Mouse (Mus musculus) right cerebral cortex, postnatal 10 days (tissue): Measurements from ENCODE around the gene Ikzf3.

Source experiments
- DNase-seq, 2 experiments: peaks; one replicate each; pipeline ENCODE4 v3.0.0; 2021; ENCODE audit warnings: low spot score in 2 of 2

Gene Ikzf3

DNA sequence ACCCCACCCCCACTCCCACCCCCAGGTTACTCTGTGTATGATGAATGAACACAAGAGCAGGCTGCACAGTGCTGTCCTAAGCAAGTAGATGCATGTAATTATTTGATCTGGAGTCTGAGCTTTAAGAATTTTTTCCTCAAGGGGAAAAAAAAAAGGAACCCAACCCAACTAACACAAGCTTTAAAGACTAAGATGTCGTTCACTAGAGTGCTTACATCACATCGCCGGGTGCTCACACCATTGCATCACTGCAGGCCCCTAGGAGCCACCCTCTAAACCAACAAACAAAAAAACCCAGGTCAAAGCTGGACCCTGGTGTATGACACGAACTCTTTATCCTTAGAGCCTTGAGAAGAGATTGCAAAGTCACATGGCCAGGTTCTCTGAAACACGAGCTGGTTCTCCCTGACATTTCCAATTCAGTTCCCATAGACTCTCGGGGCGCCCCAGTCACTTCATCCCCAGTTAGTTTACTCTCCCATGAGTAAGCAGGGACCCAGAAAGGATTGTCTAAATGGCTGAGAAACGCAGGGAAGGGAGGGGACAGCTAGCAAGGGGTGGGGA, 71.8 kb downstream of the Ikzf3 start:
- no peak for DNase-seq

DNA sequence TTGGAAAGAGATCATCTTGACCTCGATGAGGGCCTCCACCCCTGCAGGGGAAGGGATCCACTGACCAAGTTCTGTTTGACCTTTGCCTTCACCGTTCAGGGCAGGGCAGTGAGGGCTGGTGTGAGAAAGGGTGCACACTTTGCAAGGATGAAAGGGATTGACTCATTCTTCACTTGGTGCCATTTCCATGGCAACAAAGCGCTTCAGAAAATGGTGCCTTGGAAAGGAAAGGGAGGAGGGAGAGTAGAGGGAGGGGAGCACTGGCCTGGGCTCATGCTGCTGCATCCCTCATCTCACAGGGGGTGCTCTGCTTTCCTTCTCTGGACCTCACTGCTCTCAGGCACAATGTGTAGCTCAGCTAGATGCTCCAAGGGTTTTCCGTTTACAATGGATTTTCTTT, 73.1 kb downstream of the Ikzf3 start:
- DNase-seq = no peak

DNA sequence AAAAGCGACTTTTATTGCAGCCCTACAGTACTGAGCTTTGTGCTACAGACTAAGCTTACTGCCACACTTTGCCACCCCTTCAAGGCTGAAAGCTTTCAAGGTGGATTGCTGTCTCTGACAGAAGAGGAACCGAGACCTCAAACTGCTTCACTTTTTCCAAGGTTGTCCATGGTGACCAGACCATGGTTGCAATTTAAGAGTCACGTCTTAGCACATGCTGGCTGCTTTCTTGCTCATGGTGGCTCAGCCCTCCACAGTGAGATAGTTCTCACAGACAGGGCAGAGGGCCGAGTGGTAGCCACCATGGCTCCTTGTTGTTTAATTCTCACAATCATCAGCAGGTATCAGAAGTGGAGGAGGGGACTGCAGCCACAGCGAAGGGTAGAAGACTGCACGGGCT, 75.0 kb downstream of the Ikzf3 start:
- DNase-seq = no peak

DNA sequence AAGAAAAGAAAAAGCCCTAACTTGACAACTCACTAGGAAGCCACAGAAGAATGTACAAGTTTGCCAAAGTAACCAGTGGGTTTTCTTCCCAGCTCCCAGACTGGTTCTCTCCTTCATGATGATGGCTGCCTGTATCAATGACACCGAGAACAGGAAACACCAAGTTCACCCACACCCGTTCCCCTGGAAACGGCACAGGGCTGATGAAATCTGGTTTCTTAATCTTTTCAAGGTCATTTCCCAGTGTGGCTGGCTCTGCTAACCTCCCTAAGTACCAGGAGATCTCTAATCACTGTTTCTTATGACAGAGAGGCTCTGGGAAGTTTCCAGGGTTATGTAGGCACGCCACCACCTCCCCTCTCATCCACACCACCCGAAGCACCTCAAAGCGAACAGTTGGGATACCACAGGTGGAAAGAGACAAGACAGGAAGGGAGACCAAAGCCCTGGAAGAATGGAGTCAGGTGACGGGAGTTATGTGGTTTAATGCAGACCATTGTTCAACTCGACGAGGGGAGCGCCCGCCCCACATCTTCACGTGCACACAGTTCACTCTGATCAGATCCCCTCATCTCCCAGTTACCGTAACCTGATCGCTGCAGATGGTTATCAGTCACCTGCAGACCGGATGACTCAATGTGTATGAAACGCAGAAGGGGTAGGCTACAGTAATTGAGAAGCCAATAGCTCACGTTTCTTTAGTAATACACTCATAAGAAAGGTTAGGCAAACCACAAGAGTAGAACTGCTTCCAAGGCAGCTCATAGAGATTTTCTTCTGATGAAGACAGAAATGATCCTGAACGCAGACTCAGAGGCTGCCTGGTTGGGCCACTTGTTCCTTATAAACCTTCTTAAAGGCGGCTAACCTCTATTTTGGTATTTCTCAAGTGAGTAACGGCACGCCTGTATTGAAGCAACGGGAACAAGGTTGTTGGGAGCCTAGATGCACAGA, 75.8 kb downstream of the Ikzf3 start:
- DNase-seq = no peak

DNA sequence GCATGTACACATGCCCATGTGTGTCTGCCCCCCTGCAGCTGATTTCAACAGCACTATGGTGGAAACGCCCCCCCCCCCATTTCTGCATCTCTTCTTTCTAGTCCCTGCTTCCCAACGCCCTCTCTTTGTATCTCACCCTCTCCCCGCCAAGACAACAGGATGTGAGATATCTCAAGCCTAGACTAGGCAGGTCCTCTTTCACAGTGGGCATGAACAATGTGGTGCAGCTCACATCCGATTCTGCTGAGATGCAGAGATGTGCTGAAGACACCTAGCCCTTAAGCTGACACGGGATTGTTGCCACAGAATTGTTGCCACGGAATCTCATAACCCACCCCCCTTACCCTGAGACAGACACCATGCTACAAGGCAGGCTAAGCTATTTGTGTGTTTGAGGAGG, 81.3 kb downstream of the Ikzf3 start:
- DNase-seq = no peak

DNA sequence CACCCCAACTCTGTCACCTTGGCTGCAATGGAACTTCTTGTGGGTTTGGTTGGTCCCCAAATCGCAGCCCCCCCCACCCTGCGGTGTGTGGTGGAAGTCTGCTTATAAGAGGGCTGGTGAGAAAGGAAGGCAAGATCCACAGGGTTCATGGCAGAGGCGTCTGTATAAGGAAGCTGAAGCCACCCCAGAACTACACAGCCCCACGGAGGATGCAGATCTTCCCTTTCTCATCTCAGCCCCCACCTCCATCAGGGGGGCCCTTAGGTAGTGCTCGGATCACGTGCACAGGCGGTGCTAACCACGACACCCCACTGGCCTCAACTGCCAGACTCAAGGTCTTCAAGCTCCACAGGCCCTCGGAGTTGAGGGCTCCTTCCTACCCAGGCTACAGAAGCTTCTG, 81.9 kb downstream of the Ikzf3 start:
- no peak for DNase-seq

DNA sequence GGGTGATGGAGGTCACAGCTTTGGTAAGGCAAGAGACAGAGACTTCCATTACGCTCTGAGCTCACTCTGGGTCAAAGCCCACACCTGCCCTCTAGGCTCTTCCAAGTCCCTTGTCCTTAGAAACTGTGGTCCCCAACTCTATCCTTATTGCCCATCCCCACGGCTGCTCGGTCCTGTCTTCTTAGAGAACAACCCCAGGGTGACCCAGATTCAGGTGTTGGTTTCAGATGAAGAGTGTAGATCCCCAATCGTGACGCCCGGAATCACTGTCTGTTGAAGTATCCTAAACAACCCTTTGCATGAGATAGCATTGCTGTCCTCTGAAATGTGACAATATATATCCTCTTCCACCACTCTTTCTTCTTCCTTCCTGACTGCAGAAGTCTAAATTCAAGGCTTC, 83.6 kb downstream of the Ikzf3 start:
- no peak for DNase-seq

DNA sequence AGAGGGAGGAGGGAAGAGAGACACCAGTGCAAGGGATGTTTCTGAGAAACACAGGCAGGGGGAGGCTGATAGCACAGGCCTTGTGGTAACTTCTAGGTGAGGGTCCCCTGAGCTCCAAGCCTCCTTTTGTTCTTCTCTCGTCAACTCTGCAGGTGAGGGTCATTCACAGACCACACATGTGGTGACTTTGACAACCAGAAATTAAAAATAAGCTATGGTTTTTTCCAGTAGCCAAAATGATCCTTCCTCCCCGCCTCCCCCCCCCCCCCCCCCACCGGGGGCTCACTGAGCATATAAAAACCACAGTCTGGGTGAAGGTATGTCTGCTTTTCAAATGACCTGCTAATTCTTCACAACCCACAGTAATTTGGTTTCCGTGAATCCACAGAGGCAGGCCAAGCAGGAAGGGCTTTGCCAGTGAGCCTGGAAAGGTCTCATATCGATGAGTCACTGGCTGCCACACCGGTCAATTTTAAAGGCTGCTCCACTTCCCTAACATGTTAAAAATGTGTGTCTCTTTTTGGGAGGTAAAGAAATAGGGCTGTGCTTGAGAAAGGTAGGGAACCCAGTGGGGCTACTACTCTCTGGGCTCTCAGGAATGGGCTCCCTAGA, 84.6 kb downstream of the Ikzf3 start:
- no peak for DNase-seq

DNA sequence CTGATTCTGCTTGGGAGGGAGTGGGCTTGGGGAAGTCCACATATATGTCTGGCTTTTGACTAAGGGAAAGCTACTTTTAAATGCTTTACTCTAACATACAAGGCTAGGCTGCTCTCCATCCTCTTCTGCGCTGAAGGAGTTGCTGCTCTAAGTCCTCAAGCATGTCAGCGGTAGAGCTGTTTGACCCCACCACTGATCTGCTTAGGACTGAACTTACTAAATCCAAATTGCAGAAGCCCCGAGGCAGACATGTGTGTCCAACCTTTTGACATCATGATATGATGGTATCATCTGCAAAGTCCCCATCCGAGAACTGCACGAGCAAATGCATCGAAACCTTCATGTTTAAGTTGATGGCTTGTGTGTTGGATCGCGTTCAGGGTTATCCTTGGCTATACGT, 86.0 kb downstream of the Ikzf3 start:
- DNase-seq = no peak

DNA sequence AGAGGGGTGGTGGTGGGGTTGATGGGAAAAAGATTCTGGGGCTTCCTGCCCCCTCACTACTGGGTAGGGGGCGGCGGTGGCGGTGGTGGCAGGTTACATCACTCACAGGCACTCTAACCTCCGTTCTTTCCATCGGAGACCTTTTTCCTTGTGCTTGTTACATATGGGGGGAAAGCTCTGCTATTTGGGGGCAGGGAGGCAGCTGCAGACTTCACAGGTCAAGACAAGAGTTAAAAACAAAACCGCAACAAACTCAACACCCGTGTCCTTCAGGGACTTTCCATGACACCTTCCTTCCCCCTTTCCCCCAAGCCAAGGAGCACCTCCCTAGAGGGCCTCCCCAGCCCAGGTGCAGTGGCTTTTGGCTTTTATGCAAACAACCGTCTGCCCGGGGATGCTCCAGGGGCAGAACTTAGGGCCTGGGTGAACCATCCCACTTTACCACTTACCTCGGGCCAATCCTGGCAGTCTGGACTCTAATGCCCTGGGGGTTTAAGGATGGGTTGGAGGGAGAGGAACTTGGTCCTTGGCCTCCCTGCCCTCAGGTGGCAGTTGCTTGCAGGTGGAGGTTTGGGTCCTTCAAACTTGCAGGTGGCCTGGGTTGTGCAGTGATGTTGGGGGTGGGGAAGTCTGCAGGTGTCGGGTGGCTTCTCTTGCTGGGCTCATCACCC, 86.6 kb downstream of the Ikzf3 start:
- DNase-seq = no peak

DNA sequence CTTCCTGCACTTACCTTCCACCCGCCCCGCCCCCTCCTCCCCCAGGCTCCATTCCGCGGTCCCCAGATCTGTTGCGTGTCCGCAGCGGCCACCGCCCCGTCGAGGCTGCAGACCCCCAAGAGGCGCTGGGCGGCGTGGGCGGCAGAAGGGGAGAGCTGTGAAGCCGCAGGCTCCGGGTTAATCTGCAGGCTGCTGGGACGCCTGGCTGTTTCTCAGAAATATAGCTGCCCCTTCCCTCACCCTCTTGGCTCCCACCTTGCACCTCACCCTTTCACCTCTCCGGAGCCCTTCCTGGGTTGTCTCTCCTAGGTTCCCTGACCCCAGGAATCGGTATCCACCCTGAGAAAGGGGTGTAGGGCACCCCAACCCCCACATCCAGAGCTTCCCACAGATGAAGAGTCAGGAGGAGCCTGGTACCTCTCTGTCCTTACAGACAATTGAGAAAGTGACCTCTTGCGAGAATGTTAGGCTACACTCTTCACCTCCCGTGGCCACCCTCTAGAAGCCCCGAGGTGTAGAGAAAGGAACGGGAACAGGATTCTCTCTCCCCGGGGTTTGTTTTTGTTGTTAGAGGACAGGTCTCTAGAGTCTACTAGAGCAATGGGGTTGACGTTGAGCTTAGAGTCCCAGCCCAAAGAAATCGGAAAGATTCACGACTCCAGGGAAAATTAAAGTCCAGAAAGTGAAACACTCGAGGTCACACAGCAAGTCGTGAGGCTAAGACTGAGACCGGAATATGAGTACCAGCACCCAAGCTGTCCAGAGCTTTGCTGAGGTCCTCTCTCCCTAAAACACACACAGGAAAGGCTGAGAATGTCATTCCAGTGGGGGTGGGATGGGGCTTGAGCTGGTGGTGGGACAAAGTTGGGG, 87.5 kb downstream of the Ikzf3 start:
- no peak for DNase-seq

DNA sequence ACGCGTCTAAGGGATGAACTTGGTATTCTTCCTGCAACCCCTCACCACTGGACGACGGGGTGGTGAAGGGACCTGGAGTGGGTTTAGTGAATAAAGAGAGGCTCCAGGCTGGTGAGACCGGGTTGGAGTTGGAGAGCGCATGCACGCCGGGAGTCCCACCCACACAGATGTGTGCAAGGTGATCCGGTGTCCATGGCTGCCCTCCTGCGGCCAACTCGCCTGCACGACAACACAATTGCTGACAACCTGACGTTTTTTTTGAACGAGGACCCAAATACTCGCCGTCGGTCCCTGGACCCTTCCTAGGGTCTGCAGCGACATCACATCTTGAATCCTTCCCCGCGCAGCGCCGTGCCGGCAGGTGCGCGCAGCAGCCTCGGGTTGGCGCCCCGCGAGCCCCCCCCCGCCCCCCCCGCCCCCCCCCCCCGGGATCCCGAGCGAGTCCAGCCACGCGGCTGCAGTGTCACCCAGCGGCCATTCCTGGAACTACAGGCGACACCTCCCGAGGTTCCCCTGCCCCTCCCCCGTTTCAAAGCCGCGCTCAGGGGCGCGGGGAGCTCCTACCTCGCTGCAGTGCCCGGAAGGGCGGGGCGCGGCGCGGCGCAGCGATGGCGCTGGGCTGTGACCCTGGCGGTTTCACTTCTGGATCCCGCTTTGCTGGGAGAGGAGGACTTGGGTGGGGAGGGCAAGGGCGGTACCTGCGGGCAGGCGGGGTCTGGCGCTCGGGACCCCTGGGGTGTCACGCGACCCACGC, 88.3 kb downstream of the Ikzf3 start:
- DNase-seq = peak; percentile 85 to 90

DNA sequence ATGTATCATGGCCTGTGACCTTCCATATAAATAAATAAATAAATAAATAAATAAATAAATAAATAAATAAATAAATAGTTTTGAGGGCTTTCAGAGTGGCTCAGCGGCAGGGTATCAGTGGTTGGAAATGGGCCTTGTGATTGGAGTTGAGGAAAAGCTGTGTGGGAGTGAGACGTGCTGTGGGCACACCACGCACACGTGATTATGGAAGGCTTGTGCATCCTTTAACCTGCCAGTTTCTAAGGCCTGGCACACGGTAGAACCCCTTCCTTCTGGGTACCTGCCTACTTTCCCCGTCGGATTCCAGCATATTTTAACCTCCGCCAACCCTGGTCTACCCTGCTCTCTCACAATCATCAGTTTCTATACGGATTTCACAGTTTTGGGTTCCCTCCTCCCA, 88.9 kb downstream of the Ikzf3 start:
- DNase-seq = no peak

DNA sequence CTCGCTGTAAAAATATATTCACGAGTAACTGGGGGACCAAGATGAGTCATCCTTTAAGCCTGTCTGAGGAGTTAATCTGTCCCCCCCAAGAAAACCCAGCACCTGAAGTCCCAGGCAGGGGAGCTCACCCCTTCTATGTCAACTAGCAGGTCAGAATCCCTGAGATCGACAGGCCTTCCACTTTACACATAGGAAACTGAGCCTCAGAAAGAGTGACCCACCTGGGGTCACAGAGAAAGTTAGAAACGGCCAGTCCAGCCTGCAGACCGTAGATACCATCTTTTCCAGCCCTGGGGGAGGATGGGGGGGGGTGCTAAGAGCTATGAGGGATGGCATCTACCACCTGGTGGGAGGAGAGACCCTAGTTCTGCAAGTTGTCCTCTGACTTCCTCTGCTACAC, 89.3 kb downstream of the Ikzf3 start:
- no peak for DNase-seq

DNA sequence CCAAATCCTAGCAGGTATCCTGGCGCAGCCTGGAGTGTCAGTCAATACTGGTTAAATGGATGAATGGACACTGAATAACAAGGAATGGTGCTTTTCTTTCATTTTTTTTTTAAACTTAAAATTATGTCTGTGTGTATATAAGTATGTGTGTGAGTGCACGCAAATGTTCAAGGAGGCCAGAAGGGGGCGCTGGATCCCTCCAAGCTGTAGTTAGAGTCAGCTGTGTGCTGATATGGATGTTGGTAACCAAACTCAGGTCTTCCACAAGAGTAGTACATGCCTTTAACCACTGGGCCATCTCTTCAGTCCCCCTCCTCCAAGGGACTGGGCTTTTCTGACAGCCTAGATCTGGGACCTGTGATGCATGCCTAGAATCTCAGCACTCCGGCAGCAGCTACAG, 90.3 kb downstream of the Ikzf3 start:
- no peak for DNase-seq

DNA sequence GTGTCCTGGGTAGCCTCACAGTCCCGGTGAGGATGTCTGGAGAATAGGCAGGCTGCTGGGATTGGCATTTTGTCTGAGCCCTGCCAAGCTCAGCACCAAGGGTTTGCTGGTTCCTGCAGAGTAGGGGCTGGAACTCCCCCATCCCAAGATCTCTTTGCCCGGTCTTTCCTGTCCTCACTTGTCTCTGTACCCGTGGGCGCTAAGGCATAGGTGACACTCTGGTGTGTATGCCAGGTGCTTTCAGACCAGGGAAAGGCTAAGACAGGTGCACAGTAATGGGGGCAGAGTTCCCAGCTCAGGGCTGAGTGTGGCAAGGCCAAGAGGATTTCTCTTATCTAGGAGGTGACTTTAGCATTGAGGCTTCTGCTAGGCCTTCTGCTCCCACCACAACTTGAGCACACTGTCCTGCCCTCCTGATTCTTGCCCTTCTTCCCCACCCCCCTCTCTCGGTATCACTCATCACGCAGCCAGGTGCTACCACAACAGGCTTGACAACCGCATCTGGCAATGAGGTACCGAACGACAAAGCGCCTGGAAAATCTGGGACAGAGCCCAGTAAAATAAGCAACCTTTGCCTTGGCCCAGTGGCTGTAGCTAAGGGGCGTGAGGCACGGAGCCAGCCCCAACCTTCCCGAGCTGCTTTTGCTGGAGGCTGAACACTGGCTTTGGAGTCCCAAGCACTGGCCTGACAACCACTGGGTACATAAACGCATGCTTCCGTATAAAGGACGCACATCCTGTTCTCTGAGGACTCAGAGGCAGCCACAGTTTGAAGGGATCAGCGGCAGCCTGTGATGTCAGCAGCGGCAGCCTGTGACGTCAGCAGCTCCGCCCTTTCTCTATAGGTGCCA, 95.7 kb downstream of the Ikzf3 start:
- no peak for DNase-seq

DNA sequence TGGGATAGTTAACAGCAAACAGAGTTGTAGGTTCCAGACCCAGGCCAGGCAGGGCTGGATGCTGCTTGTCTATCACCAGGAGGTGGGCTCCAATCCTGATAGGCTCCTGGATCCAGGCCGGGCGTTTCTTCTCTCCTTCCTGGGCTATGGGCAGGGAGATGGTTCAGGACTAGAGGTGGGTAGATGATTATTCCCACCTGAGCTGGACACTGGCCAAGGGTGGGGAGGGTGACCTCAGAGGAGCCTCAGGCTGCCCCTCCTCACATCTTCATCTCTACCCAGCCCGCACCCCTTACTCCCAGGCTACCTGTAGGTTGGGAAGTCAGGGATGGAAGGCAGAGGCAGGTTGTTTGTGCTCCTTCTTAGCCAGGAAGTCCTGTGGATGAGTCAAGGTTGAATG, 96.4 kb downstream of the Ikzf3 start:
- DNase-seq = no peak

DNA sequence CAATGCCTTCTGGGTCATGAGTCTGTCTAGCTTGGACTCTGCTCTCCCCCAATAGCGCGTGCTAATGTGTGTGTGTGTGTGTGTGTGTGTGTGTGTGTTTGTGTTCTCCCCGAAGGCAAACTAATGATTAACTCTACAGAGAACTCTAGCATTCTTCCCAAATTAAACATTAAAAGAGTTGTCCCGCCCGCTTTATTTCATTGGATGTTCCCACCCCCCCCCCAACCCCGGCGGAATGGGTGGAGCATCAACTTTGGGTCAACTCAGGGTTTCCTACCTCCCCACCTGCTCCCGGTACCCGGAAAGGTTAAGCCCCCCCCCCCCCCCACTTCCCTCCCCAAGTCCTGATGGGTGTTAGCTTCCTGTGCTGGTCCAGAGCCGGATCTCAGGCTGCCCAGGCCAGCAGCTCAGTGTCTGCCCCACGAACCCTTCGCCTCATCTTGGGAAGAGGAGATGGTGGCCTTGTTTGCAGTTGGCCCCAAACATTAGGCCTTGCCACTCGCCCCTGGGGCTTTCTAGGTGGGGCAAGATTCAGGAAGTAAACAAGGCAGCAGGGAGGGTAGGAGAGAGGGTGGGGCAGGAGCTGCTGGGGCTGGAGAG, 97.5 kb downstream of the Ikzf3 start:
- DNase-seq = no peak

DNA sequence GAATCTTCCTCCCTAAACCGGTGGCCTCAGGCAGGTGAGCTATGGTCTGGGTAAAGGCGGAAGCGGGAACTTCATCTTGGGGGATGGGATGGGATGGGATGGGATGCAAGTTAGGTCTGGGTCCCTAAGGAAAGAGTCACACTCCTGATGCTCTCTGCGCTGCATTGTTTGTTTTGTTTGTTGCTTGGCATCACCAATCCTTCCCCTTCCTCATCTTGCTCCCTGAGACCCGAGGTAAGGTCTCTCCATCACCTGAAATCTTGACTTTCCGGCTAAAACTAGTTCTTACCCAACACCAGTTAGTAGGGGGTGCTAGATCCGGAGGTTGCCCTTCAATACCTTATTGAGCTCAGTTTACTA, 98.4 kb downstream of the Ikzf3 start:
- no peak for DNase-seq
